Mouse (Mus musculus): ENCODE results near the gene Fggy. TPM values are rescaled to one million over a fixed set of nuclear protein-coding genes. Genes with fewer than 3 reads are reported as not detected.

Gene Fggy
- total and polyA plus RNA-seq, 2 experiments, result 99.5 to 189 TPM

DNA sequence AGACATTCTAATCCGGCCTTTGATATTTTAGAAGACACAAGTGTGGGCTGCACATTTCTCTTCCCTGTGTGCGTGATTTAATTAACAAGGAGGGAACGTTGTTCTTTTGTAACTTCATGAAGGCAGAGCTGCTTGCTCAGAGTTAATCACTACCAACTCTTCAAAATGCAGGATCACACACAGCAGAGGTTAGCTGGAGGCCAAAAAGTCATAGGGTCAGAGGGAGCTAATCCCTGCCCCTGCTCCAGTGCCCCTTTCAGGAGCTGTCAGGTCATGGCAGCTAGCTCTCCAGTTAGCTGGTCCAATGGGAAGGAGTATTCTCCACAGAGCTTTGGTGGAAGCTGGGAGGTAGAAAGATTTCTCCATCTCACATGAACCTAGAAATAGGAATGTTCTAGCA lies 215.4 kb downstream of the Fggy start:
- Histone ChIP-seq H3K4me1 (ENCODE audit: control insufficient read depth, insufficient read depth, low read length) (no peaks in the 10 kb centered on the region), H3K79me2 (ENCODE audit: control insufficient read depth, insufficient read depth, low read length) (no peaks in the 10 kb centered on the region), H3K27ac (replicated peaks; ENCODE audit: insufficient read depth, low read depth, low read length) (no peak overlapping the region), H3K4me3 (ENCODE audit: insufficient read depth, low read depth, low read length) (no peak overlapping the region), H3K27me3 (ENCODE audit: control insufficient read depth, insufficient read depth, low read length) (no peaks in the 10 kb centered on the region), H3K9ac (ENCODE audit: low read depth, low read length) (no peak overlapping the region), H3K36me3 (ENCODE audit: control insufficient read depth, insufficient read depth, low read length) (peaks cover 18% of the 10 kb centered on the region)
- TF ChIP-seq POLR2A (IDR thresholded peaks at IDR 0.05; ENCODE audit: extremely low read depth, insufficient read depth, low read length), result no peak
- no peak for TF ChIP-seq CTCF (IDR thresholded peaks at IDR 0.05; ENCODE audit: low read depth, low read length)
- DNase-seq (ENCODE audit: extremely low read depth, low read depth, low spot score), result no peak
- WGBS, result 83% methylated on average over 3 of the region's 3 CpGs

GRCm38 (mm10) chr4:95775574-95775973 lies 218.3 kb downstream of the Fggy start:
- H3K36me3 ChIP-seq (ENCODE audit: control insufficient read depth, insufficient read depth, low read length), result peaks cover 16% of the 10 kb centered on the region
- no peak overlapping the region for H3K4me3 ChIP-seq (ENCODE audit: insufficient read depth, low read depth, low read length)
- no peak for DNase-seq (ENCODE audit: extremely low read depth, low read depth, low spot score)
- H3K4me1 ChIP-seq (ENCODE audit: control insufficient read depth, insufficient read depth, low read length), result no peaks in the 10 kb centered on the region
- 82% methylated on average over 3 of the region's 3 CpGs for WGBS
- H3K27ac ChIP-seq (replicated peaks; ENCODE audit: insufficient read depth, low read depth, low read length), result no peak overlapping the region
- no peaks in the 10 kb centered on the region; the same call in 1 of the 2 replicates for H3K79me2 ChIP-seq (ENCODE audit: control insufficient read depth, insufficient read depth, low read length)
- no peaks in the 10 kb centered on the region for H3K27me3 ChIP-seq (ENCODE audit: control insufficient read depth, insufficient read depth, low read length)
- TF ChIP-seq POLR2A (IDR thresholded peaks at IDR 0.05; ENCODE audit: extremely low read depth, insufficient read depth, low read length), result no peak
- TF ChIP-seq CTCF (IDR thresholded peaks at IDR 0.05; ENCODE audit: low read depth, low read length), result no peak
- no peak overlapping the region for H3K9ac ChIP-seq (ENCODE audit: low read depth, low read length)

DNA sequence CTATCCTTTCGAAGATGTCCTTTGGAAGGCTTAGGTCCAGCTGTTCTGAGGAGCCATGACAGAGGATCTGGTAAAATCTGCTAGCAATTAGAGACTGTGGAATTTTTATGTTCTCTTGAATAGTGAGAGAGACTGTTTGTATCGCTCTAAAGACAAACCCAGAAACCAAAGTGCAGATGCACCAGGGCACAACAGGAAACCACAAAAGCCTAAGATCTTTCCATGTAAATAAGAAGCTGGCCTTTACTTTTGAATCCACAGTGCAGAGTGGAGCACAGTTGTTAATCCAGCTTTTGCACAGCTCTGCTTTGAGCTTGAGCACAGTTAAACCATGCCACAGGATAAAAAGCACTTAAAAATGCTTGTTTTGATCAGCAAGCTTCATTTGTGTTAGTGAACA lies 220.5 kb downstream of the Fggy start:
- Histone ChIP-seq H3K4me3 (ENCODE audit: insufficient read depth, low read depth, low read length) (no peak overlapping the region), H3K27ac (replicated peaks; ENCODE audit: insufficient read depth, low read depth, low read length) (no peak overlapping the region), H3K4me1 (ENCODE audit: control insufficient read depth, insufficient read depth, low read length) (no peaks in the 10 kb centered on the region), H3K9ac (ENCODE audit: low read depth, low read length) (no peak overlapping the region), H3K27me3 (ENCODE audit: control insufficient read depth, insufficient read depth, low read length) (no peaks in the 10 kb centered on the region), H3K79me2 (ENCODE audit: control insufficient read depth, insufficient read depth, low read length) (no peaks in the 10 kb centered on the region; the same call in 1 of the 2 replicates), H3K36me3 (ENCODE audit: control insufficient read depth, insufficient read depth, low read length) (peaks cover 12% of the 10 kb centered on the region; the same call in 1 of the 2 replicates)
- DNase-seq (ENCODE audit: extremely low read depth, low read depth, low spot score), result no peak
- 98% methylated on average over 2 of the region's 2 CpGs for WGBS
- no peak for TF ChIP-seq POLR2A (IDR thresholded peaks at IDR 0.05; ENCODE audit: extremely low read depth, insufficient read depth, low read length)
- no peak for TF ChIP-seq CTCF (IDR thresholded peaks at IDR 0.05; ENCODE audit: low read depth, low read length)

GRCm38 (mm10) chr4:95778528-95778927 lies 221.2 kb downstream of the Fggy start:
- WGBS, result 94% methylated on average over 4 of the region's 4 CpGs
- Histone ChIP-seq H3K36me3 (ENCODE audit: control insufficient read depth, insufficient read depth, low read length) (peaks cover 12% of the 10 kb centered on the region; the same call in 1 of the 2 replicates), H3K4me3 (ENCODE audit: insufficient read depth, low read depth, low read length) (no peak overlapping the region), H3K79me2 (ENCODE audit: control insufficient read depth, insufficient read depth, low read length) (no peaks in the 10 kb centered on the region; the same call in 1 of the 2 replicates), H3K4me1 (ENCODE audit: control insufficient read depth, insufficient read depth, low read length) (no peaks in the 10 kb centered on the region), H3K9ac (ENCODE audit: low read depth, low read length) (no peak overlapping the region), H3K27ac (replicated peaks; ENCODE audit: insufficient read depth, low read depth, low read length) (no peak overlapping the region), H3K27me3 (ENCODE audit: control insufficient read depth, insufficient read depth, low read length) (no peaks in the 10 kb centered on the region)
- DNase-seq (ENCODE audit: extremely low read depth, low read depth, low spot score), result no peak
- TF ChIP-seq POLR2A (IDR thresholded peaks at IDR 0.05; ENCODE audit: extremely low read depth, insufficient read depth, low read length) (no peak), CTCF (IDR thresholded peaks at IDR 0.05; ENCODE audit: low read depth, low read length) (no peak)

- H3K9ac ChIP-seq (ENCODE audit: low read depth, low read length), result no peak overlapping the region
- WGBS, result 64% methylated on average over 4 of the region's 4 CpGs
These were observed 227.0 kb downstream of the Fggy start for GRCm38 (mm10) chr4:95784146-95784895.

GRCm38 (mm10) chr4:95787609-95788008 lies 230.3 kb downstream of the Fggy start:
- Histone ChIP-seq H3K79me2 (ENCODE audit: control insufficient read depth, insufficient read depth, low read length) (no peaks in the 10 kb centered on the region), H3K9ac (ENCODE audit: low read depth, low read length) (no peak overlapping the region), H3K36me3 (ENCODE audit: control insufficient read depth, insufficient read depth, low read length) (peaks cover 25% of the 10 kb centered on the region), H3K27me3 (ENCODE audit: control insufficient read depth, insufficient read depth, low read length) (no peaks in the 10 kb centered on the region), H3K27ac (replicated peaks; ENCODE audit: insufficient read depth, low read depth, low read length) (no peak overlapping the region), H3K4me3 (ENCODE audit: insufficient read depth, low read depth, low read length) (no peak overlapping the region), H3K4me1 (ENCODE audit: control insufficient read depth, insufficient read depth, low read length) (no peaks in the 10 kb centered on the region)
- DNase-seq (ENCODE audit: extremely low read depth, low read depth, low spot score), result no peak
- TF ChIP-seq POLR2A (IDR thresholded peaks at IDR 0.05; ENCODE audit: extremely low read depth, insufficient read depth, low read length) (no peak), CTCF (IDR thresholded peaks at IDR 0.05; ENCODE audit: low read depth, low read length) (no peak)
- 73% methylated on average over 2 of the region's 2 CpGs for WGBS

More at GRCm38 (mm10) chr4:95784146-95784895, 227.0 kb downstream of the Fggy start:
- Histone ChIP-seq H3K36me3 (ENCODE audit: control insufficient read depth, insufficient read depth, low read length) (peaks cover 24% of the 10 kb centered on the region), H3K27me3 (ENCODE audit: control insufficient read depth, insufficient read depth, low read length) (no peaks in the 10 kb centered on the region), H3K4me1 (ENCODE audit: control insufficient read depth, insufficient read depth, low read length) (no peaks in the 10 kb centered on the region), H3K79me2 (ENCODE audit: control insufficient read depth, insufficient read depth, low read length) (no peaks in the 10 kb centered on the region; the same call in 1 of the 2 replicates), H3K27ac (replicated peaks; ENCODE audit: insufficient read depth, low read depth, low read length) (no peak overlapping the region), H3K4me3 (ENCODE audit: insufficient read depth, low read depth, low read length) (no peak overlapping the region)
- TF ChIP-seq POLR2A (IDR thresholded peaks at IDR 0.05; ENCODE audit: extremely low read depth, insufficient read depth, low read length) (no peak), CTCF (IDR thresholded peaks at IDR 0.05; ENCODE audit: low read depth, low read length) (no peak)
- no peak for DNase-seq (ENCODE audit: extremely low read depth, low read depth, low spot score)
